Mouse (Mus musculus): Measurements from ENCODE around the gene Kbtbd6. TPM values are rescaled to one million over a fixed set of nuclear protein-coding genes. Genes with fewer than 3 reads are reported as not detected.

The Kbtbd6 gene
- polyA plus RNA-seq, 1 experiment from 2014 or later: 0.36 TPM

DNA sequence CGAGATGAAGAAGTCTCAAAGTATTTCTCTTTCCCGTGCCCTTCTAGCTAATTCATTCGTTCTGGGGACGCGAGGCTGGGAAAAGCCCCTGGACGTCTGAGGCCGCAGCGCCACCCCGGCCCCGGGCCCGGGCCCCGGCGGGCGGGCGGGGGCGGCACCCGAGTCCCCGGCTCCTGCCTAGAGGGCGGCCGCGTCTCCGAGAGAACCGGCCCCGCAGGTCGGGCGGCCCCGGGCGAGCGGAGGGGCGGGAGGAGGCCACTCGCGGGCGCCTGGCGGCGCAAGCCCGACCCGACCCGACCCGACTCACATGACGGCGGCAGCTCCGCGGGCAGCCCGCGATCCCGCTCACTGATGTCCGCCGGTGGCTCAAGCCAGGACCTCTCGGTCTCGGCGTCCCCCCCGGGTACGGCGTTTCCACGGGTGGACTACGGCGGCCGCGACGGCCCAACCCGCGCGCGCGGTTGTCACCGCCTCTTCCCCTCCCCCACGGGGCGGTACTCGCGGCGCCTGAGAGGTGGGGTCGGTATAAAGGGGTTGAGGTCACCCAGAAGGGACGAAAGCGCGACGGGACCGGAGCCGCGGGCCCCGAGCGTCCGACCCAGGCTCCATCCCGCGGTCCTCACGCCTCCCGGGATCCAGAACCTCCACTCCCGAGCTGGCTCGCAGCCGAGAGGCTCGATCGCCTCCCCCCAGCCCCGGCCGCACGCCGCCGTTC, 29.1 kb downstream of the Kbtbd6 start, which contains the start of gene Elf1:
TSS of gene Elf1 (plus strand) at position 571 of the 715 bp plus-strand sequence.
- H3K36me3 ChIP-seq (ENCODE audit: insufficient read depth, low read length): peaks cover 3% of the 10 kb centered on the region; the same call in 1 of the 2 replicates
- under 1% methylated on average over 46 of the region's 96 CpGs for WGBS

DNA sequence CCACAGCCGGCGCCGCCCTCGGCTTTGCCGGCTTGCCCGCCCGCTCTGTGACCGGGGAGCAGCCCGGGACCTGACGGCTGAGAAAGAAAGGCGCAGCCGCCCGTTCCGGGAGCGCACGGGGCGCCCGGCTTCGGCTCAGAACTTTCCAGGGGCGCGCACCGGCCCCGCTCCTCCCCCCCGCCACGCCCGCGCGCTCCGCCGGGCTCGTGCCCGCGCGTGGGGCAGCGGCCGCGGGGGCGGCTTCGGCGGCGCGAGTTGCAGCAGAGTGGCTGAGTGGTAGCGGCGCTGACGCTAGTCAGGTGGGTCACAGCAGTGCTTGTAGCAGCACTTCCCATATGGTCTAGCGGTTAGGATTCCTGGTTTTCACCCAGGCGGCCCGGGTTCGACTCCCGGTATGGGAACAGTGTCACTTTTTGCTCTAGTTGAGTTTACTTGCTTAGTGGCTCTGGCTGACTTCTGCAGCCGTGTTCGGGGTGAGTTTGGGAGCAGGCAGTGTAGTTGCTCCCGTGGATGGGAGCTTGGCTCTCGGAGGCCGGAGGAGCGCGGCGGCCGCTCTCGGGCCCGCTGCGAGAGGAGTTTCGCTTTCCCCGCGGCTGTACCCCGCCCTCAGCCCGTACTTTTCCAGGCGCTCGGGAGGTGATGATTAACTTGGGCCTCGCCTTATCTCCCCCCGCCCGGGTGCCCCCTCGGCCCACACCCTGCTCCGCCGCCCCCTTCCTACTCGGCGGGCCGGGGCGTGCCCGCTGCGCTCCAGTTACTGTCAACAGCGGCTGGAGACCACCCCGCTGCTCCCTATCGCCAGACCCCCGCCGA, 29.9 kb downstream of the Kbtbd6 start, which contains the start of gene Wbp4:
TSS of gene Wbp4 (minus strand) at position 182 of the 813 bp plus-strand sequence.
- no peaks in the 10 kb centered on the region for H3K27me3 ChIP-seq (replicated peaks; ENCODE audit: insufficient read depth, low read length)
- peak within 1 kb of the TSS; percentile 100 for H3K27ac ChIP-seq (ENCODE audit: low read length)
- peak within 1 kb of the TSS; percentile 72 for H3K4me2 ChIP-seq (replicated peaks; ENCODE audit: low read depth, low read length)
- ATAC-seq: peak; percentile 86
- no peaks in the 10 kb centered on the region for H3K9me3 ChIP-seq (ENCODE audit: low read length)
- H3K4me1 ChIP-seq (ENCODE audit: insufficient read depth, low read depth, low read length): peaks cover 33% of the 10 kb centered on the region
- TF ChIP-seq CTCF (IDR thresholded peaks at IDR 0.05) (no peak), EP300 (IDR thresholded peaks at IDR 0.05) (no peak)
- 1% methylated on average over 68 of the region's 86 CpGs for WGBS
- H3K4me3 ChIP-seq (ENCODE audit: low read depth, low read length): peak within 1 kb of the TSS; percentile 100
- H3K9ac ChIP-seq (replicated peaks; ENCODE audit: low read depth): peak within 1 kb of the TSS; percentile 100
- H3K36me3 ChIP-seq (ENCODE audit: insufficient read depth, low read length): peaks cover 3% of the 10 kb centered on the region; the same call in 1 of the 2 replicates
- DNase-seq (ENCODE audit: low spot score): peak; percentile 94

More for the DNA sequence above, 29.1 kb downstream of the Kbtbd6 start, which contains the start of gene Elf1:
- H3K4me1 ChIP-seq (ENCODE audit: insufficient read depth, low read depth, low read length): peaks cover 26% of the 10 kb centered on the region
- peak within 1 kb of the TSS; percentile 100 for H3K9ac ChIP-seq (replicated peaks; ENCODE audit: low read depth)
- no peaks in the 10 kb centered on the region for H3K27me3 ChIP-seq (replicated peaks; ENCODE audit: insufficient read depth, low read length)
- TF ChIP-seq CTCF (IDR thresholded peaks at IDR 0.05) (no peak), EP300 (IDR thresholded peaks at IDR 0.05) (no peak)
- peak; percentile 86 for ATAC-seq
- H3K9me3 ChIP-seq (ENCODE audit: low read length): no peaks in the 10 kb centered on the region
- peak within 1 kb of the TSS; percentile 100 for H3K27ac ChIP-seq (ENCODE audit: low read length)
- peak within 1 kb of the TSS; percentile 100 for H3K4me3 ChIP-seq (ENCODE audit: low read depth, low read length)
- peak; percentile 95 for DNase-seq (ENCODE audit: low spot score)
- peak within 1 kb of the TSS; percentile 72 for H3K4me2 ChIP-seq (replicated peaks; ENCODE audit: low read depth, low read length)

DNA sequence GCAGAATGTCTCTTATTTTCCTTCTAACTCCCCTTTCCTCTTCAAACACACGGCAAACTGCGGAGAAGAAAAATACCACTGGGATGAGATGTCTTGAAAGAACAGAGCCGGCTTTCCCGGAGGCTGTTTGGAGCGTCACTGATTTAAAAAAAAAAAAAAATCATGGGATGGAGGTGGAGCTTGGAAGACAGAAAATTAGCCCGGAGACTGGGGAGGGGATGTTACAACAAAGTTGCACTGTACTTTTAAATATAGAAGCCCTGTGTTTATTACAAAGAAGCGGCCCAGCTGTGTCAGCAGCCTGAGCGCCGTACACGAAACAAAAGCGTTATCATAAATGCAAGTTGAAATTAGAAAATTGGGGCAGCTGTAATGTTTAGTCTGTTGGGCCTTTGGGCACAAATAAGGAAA, 30.6 kb downstream of the Kbtbd6 start:
- H3K36me3 ChIP-seq (ENCODE audit: insufficient read depth, low read length): no peaks in the 10 kb centered on the region
- peak overlapping the region; percentile 72 for H3K4me2 ChIP-seq (replicated peaks; ENCODE audit: low read depth, low read length)
- H3K27me3 ChIP-seq (replicated peaks; ENCODE audit: insufficient read depth, low read length): no peaks in the 10 kb centered on the region
- H3K4me3 ChIP-seq (ENCODE audit: low read depth, low read length): peak overlapping the region; percentile 100
- H3K9me3 ChIP-seq (ENCODE audit: low read length): no peaks in the 10 kb centered on the region
- H3K4me1 ChIP-seq (ENCODE audit: insufficient read depth, low read depth, low read length): peaks cover 34% of the 10 kb centered on the region
- no peak; the same call in 1 of the 2 replicates for TF ChIP-seq EP300 (IDR thresholded peaks at IDR 0.05)
- no peak for TF ChIP-seq CTCF (IDR thresholded peaks at IDR 0.05)
- under 1% methylated on average over 11 of the region's 11 CpGs for WGBS
- ATAC-seq (peak; percentile 4; the same call in 1 of the 2 replicates), DNase-seq (ENCODE audit: low spot score) (peak; percentile 91)
- H3K27ac ChIP-seq (ENCODE audit: low read length): peak overlapping the region; percentile 100
- H3K9ac ChIP-seq (replicated peaks; ENCODE audit: low read depth): peak overlapping the region; percentile 100

DNA sequence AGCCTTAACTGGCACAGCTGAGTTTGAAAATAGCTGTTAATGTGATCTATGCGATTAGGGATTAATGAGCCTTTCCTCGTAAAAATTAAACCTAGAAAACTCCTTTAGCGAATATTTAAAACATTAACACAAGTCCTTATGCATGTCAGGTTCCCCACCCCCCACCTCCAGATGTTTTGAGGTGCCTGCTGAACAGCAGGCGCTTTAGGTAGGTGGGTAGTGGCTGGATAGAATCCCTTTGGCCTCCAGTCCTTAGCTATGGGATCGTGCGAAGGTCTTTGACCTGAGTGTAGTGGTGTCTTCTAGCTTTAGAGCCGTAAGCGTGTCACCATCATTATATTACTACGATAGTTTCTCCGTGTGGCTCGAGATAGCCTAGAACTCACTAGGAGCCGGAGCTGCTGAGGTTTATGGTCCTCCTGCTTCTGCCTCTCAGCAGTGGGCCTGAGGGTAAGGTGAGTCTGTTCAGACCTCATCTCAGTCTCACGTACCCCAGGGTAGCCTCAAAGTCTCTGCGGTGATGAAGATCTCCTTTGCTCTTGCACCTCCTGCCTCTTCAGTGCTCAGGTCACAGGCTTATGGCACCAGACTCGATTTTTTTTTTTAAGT, 31.2 kb downstream of the Kbtbd6 start:
- H3K9me3 ChIP-seq (ENCODE audit: low read length): no peaks in the 10 kb centered on the region
- H3K9ac ChIP-seq (replicated peaks; ENCODE audit: low read depth): peak overlapping the region; percentile 100
- no peaks in the 10 kb centered on the region for H3K27me3 ChIP-seq (replicated peaks; ENCODE audit: insufficient read depth, low read length)
- TF ChIP-seq CTCF (IDR thresholded peaks at IDR 0.05): no peak
- no peak for TF ChIP-seq EP300 (IDR thresholded peaks at IDR 0.05)
- H3K4me1 ChIP-seq (ENCODE audit: insufficient read depth, low read depth, low read length): peaks cover 37% of the 10 kb centered on the region
- no peak for ATAC-seq
- H3K4me3 ChIP-seq (ENCODE audit: low read depth, low read length): peak overlapping the region; percentile 100
- peak overlapping the region; percentile 100 for H3K27ac ChIP-seq (ENCODE audit: low read length)
- H3K36me3 ChIP-seq (ENCODE audit: insufficient read depth, low read length): no peaks in the 10 kb centered on the region
- WGBS: 12% methylated on average over 15 of the region's 15 CpGs
- peak overlapping the region; percentile 72 for H3K4me2 ChIP-seq (replicated peaks; ENCODE audit: low read depth, low read length)
- no peak for DNase-seq (ENCODE audit: low spot score)

DNA sequence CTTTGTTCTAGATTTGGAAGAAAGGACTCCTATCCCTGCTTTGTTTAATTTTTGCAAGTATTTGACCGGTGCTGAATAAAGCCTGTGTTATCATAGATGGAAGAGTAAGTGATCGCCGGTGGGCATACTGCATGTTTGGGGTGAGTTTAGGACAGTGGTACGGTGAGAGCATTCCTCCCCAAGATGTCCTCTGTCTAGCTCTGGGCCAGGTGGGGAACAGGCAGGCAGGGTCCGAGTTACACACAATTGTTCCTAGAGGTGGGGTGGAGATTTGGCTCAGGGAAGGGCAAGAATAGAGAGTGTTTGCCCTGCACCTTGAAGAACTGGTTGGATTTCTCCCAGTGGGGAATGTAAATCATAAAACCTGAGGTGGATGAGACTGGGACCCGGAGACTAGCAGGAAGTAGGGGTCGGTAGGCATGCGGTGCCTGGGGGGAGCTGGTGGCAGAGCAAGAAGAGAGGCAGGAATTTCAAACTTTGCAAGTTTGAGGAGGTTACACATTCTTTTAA, 32.0 kb downstream of the Kbtbd6 start:
- peak overlapping the region; percentile 100; the same call in 1 of the 2 replicates for H3K9ac ChIP-seq (replicated peaks; ENCODE audit: low read depth)
- DNase-seq (ENCODE audit: low spot score): peak; percentile 62
- no peak for TF ChIP-seq EP300 (IDR thresholded peaks at IDR 0.05)
- TF ChIP-seq CTCF (IDR thresholded peaks at IDR 0.05): no peak

More for the DNA sequence above, 32.0 kb downstream of the Kbtbd6 start:
- Histone ChIP-seq H3K4me1 (ENCODE audit: insufficient read depth, low read depth, low read length) (peaks cover 37% of the 10 kb centered on the region), H3K4me2 (replicated peaks; ENCODE audit: low read depth, low read length) (peak overlapping the region; percentile 72), H3K27ac (ENCODE audit: low read length) (peak overlapping the region; percentile 100), H3K27me3 (replicated peaks; ENCODE audit: insufficient read depth, low read length) (no peaks in the 10 kb centered on the region), H3K9me3 (ENCODE audit: low read length) (no peaks in the 10 kb centered on the region), H3K36me3 (ENCODE audit: insufficient read depth, low read length) (no peaks in the 10 kb centered on the region), H3K4me3 (ENCODE audit: low read depth, low read length) (peak overlapping the region; percentile 100)
- no peak for ATAC-seq
- WGBS: 54% methylated on average over 8 of the region's 8 CpGs
